Mouse (Mus musculus) right cerebral cortex, adult 18-20 months (tissue): ENCODE results near the gene Cldn7.

Source experiments
- DNase-seq: peaks from one replicate; pipeline ENCODE4 v3.0.0; 2022; ENCODE audit warnings: mixed read lengths

The Cldn7 gene

DNA sequence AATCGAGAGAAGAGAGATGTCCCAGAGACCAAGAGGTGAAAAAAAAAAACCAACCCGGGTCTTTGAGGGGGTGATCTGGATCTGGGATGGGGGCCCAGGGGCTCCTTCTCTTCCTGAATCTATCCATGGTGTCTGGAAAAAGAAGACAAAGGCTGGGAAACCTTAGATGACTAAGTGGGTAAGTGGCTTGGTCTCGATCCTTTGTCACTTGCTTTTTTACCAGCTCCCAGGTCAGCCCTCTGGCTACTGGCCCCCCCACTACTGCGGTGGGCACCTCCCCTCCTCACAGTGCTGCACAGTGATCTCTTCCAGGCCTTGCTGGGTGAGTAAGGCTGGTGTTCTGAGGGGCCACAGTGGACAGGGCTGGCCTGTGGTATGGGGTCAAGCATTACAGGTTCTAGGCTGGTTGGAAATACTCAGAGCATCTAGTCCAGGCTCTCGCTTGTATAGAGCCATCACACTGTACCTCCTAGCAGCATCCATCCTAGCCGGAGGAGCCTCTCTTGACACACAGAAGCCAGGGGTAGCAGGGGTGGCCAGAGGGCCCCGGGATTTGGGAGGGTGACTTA, 52.7 kb downstream of the Cldn7 start:
- no peak for DNase-seq
